Mouse (Mus musculus): ENCODE measurements around the gene Cnpy1.

DNA sequence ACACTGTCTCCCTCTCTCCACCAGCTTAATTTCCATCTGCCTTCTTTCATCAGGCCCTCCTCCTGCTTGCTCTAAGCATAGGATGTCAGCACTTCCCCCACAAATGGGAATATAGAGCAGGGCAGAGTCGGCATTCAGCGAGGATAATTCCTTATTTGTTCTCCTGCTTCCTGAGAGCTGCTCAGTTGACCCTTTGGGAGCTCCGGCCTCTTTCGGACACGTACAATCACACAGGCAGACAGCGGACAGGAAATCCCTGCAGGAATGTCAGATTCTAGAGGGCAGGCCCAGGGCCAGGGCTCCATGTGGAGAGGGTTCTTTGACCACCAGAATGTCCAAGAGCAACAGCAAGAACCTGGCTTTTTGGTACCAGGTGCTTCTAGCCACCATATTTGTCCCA is 9.5 kb downstream of the Cnpy1 start:
- TF ChIP-seq POLR2A (IDR thresholded peaks at IDR 0.05; ENCODE audit: control insufficient read depth, low read depth, low read length) (no peak), CTCF (IDR thresholded peaks at IDR 0.05; ENCODE audit: control insufficient read depth, insufficient read depth, insufficient replicate concordance, low read depth, low read length) (no peak)

Data from testis, adult 2 months (tissue).